Mouse (Mus musculus) limb, embryonic 15.5 days (tissue): ENCODE measurements around the gene Prss48. TPM values are rescaled to one million over a fixed set of nuclear protein-coding genes. Genes with fewer than 3 reads are reported as not detected.

Experiments
- ATAC-seq: fragments of 200-750 bp; cut with Nextera tagmentation; 2 replicates; pipeline ENCODE4 v1.8.0; 2017; ENCODE audit warnings: low read depth, moderate TSS enrichment; ENCODE audit not compliant: insufficient number of reproducible peaks, low FRiP score, low TSS enrichment
- H3K27ac ChIP-seq: fragments of 300-500 bp; sonication (generic); 2 replicates; pipeline ENCODE4 v1.5.1; 2015; ENCODE audit warnings: moderate library complexity, mild to moderate bottlenecking, inconsistent platforms
- H3K27me3 ChIP-seq: fragments of 300-500 bp; sonication (generic); 2 replicates; pipeline ENCODE4 v1.6.1; 2015; ENCODE audit warnings: inconsistent platforms
- H3K36me3 ChIP-seq: fragments of 300-500 bp; sonication (generic); 2 replicates; pipeline ENCODE4 v1.6.1; 2015; ENCODE audit warnings: inconsistent platforms
- H3K4me1 ChIP-seq: fragments of 300-500 bp; sonication (generic); 2 replicates; pipeline ENCODE4 v1.6.1; 2015; ENCODE audit warnings: inconsistent platforms
- H3K4me2 ChIP-seq: fragments of 300-500 bp; sonication (generic); 2 replicates; pipeline ENCODE4 v1.6.1; 2015; ENCODE audit warnings: mild to moderate bottlenecking, inconsistent platforms
- H3K4me3 ChIP-seq: fragments of 300-500 bp; sonication (generic); 2 replicates; pipeline ENCODE4 v1.5.1; 2015; ENCODE audit warnings: mild to moderate bottlenecking, inconsistent platforms
- H3K9ac ChIP-seq: fragments of 300-500 bp; sonication (generic); 2 replicates; pipeline ENCODE4 v1.6.1; 2015; ENCODE audit warnings: inconsistent platforms
- H3K9me3 ChIP-seq: fragments of 300-500 bp; sonication (generic); 2 replicates; pipeline ENCODE4 v1.6.1; 2016; ENCODE audit warnings: inconsistent platforms
- WGBS: fragments of 180-500 bp; shearing (Covaris S2); methylation state at CpG from one replicate; pipeline ENCODE4 v1.1.7; 2015; 5-methylcytosine and 5-hydroxymethylcytosine counted together
- polyA plus RNA-seq: library from polyadenylated mRNA; unstranded; fragments of >200 nt; fragmentation: Nextera tagmentation; extraction: Ambion mirVana; gene quantifications from 2 replicates; pipeline ENCODE4 v1.2.1, GENCODE M21; 2015

Prss48 gene
- polyA plus RNA-seq, 1 experiment from 2014 or later: not detected

DNA sequence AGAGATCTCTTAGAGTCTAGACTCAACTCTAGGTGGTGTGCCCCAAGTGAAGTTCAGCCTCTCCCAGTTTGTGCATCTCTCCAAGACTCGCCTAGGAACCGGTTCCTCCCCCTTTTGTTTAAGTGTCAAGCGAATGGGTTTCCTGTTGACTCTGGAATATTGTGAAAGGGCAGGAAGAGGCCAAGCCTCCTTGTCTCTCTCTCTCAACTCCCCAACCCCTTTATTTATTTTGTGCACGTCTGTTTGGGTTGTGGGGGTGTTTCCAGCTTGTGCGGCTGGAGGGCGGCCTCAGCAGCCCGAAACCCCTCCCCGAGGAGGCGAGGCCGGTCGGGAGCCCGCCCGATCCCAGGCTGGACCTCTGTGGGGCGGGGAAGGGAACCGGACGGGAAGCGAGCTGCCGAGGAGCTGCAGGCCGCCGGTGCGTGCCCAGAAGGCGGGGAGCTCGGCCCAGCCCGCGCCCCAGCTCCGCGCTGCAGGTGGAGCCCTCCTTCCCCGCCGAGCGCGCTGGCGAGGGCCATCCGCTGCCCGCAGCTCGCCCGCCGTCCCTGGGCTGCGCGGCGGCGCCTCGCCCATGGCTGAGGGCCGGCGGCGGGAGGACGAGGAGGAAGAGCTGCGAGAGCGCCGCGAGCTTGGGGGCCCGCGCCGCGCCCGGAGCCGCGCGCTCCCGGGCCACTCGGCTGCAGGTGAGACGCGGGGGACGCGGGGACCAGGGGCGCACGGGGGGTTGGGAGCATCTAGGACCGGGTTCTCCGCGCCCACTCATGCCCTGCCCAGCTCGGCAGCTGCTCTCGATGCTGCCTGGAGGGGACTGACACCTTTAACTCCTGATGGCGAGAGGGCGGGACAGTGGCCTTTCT, 31.3 kb downstream of the Prss48 start, which contains the start of gene Sh3d19:
TSS of gene Sh3d19 (plus strand) at position 368 of the 857 bp plus-strand sequence.
- H3K4me1 ChIP-seq: peaks cover 11% of the 10 kb centered on the region
- H3K4me3 ChIP-seq: peak within 1 kb of the TSS; percentile 72
- no peaks in the 10 kb centered on the region for H3K27me3 ChIP-seq
- peak within 1 kb of the TSS; percentile 66 for H3K9ac ChIP-seq
- no peaks in the 10 kb centered on the region for H3K9me3 ChIP-seq
- ATAC-seq: peak; percentile 90
- peak within 1 kb of the TSS; percentile 77 for H3K27ac ChIP-seq
- H3K4me2 ChIP-seq: peak within 1 kb of the TSS; percentile 77
- no peaks in the 10 kb centered on the region for H3K36me3 ChIP-seq
- WGBS: under 1% methylated on average over 67 of the region's 73 CpGs

- WGBS: 80% methylated on average over 8 of the region's 8 CpGs
- Histone ChIP-seq H3K9me3 (no peaks in the 10 kb centered on the region), H3K27ac (no peak overlapping the region), H3K4me3 (no peak overlapping the region), H3K4me2 (no peak overlapping the region), H3K4me1 (peaks cover 11% of the 10 kb centered on the region), H3K27me3 (no peaks in the 10 kb centered on the region), H3K9ac (no peak overlapping the region), H3K36me3 (no peaks in the 10 kb centered on the region)
- ATAC-seq: no peak
Observed at GRCm38 (mm10) chr3:85969040-85969439, 33.3 kb downstream of the Prss48 start.

GRCm38 (mm10) chr3:85965479-85965878, 36.8 kb downstream of the Prss48 start:
- Histone ChIP-seq H3K4me3 (no peak overlapping the region), H3K9ac (no peak overlapping the region), H3K4me1 (peaks cover 4% of the 10 kb centered on the region), H3K27ac (no peak overlapping the region), H3K27me3 (no peaks in the 10 kb centered on the region), H3K9me3 (no peaks in the 10 kb centered on the region), H3K36me3 (no peaks in the 10 kb centered on the region), H3K4me2 (no peak overlapping the region)
- 72% methylated on average over 4 of the region's 4 CpGs for WGBS
- no peak for ATAC-seq

DNA sequence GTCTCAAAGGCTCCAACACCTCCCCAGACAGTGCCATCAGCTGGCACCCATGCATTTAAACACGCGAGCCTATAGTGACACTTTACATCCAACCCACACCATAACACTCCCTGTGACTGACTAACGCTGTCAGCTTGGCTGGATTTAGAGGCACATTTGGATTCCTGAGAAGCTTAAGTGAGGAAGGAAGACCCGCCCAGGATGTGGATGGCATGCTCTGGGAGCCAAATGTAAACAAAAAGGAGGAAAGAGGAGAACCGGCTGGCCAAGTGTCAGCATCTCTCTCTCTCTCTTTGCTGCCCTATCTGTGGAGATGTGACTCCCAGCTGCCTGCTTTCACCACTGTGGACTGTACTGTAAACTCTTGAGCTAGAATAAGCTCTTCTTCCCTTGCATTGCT, 41.2 kb downstream of the Prss48 start:
- Histone ChIP-seq H3K36me3 (no peaks in the 10 kb centered on the region), H3K9me3 (no peaks in the 10 kb centered on the region), H3K4me2 (no peak overlapping the region), H3K9ac (no peak overlapping the region), H3K4me1 (no peaks in the 10 kb centered on the region), H3K27ac (no peak overlapping the region), H3K4me3 (no peak overlapping the region), H3K27me3 (no peaks in the 10 kb centered on the region)
- 21% methylated on average over 5 of the region's 5 CpGs for WGBS
- ATAC-seq: no peak

- no peaks in the 10 kb centered on the region for H3K4me1 ChIP-seq
- WGBS: 91% methylated on average over 1 of the region's 1 CpGs
- H3K36me3 ChIP-seq: no peaks in the 10 kb centered on the region
Observed at GRCm38 (mm10) chr3:85959669-85960068, 42.6 kb downstream of the Prss48 start.

GRCm38 (mm10) chr3:85955704-85956103, 46.6 kb downstream of the Prss48 start:
- Histone ChIP-seq H3K36me3 (no peaks in the 10 kb centered on the region), H3K27me3 (no peaks in the 10 kb centered on the region), H3K4me2 (no peak overlapping the region), H3K27ac (no peak overlapping the region), H3K4me1 (no peaks in the 10 kb centered on the region), H3K9me3 (no peaks in the 10 kb centered on the region), H3K9ac (no peak overlapping the region), H3K4me3 (no peak overlapping the region)
- 86% methylated on average over 5 of the region's 5 CpGs for WGBS
- no peak for ATAC-seq

More at GRCm38 (mm10) chr3:85959669-85960068, 42.6 kb downstream of the Prss48 start:
- no peaks in the 10 kb centered on the region for H3K27me3 ChIP-seq
- H3K9me3 ChIP-seq: no peaks in the 10 kb centered on the region
- no peak for ATAC-seq
- H3K4me2 ChIP-seq: no peak overlapping the region
- no peak overlapping the region for H3K9ac ChIP-seq
- no peak overlapping the region for H3K4me3 ChIP-seq
- no peak overlapping the region for H3K27ac ChIP-seq

GRCm38 (mm10) chr3:85955269-85955668, 47.0 kb downstream of the Prss48 start:
- H3K9ac ChIP-seq: no peak overlapping the region
- no peak overlapping the region for H3K27ac ChIP-seq
- H3K27me3 ChIP-seq: no peaks in the 10 kb centered on the region
- H3K4me1 ChIP-seq: no peaks in the 10 kb centered on the region
- no peak overlapping the region for H3K4me3 ChIP-seq
- no peaks in the 10 kb centered on the region for H3K36me3 ChIP-seq
- WGBS: 76% methylated on average over 9 of the region's 9 CpGs
- H3K9me3 ChIP-seq: no peaks in the 10 kb centered on the region
- no peak for ATAC-seq
- H3K4me2 ChIP-seq: no peak overlapping the region

DNA sequence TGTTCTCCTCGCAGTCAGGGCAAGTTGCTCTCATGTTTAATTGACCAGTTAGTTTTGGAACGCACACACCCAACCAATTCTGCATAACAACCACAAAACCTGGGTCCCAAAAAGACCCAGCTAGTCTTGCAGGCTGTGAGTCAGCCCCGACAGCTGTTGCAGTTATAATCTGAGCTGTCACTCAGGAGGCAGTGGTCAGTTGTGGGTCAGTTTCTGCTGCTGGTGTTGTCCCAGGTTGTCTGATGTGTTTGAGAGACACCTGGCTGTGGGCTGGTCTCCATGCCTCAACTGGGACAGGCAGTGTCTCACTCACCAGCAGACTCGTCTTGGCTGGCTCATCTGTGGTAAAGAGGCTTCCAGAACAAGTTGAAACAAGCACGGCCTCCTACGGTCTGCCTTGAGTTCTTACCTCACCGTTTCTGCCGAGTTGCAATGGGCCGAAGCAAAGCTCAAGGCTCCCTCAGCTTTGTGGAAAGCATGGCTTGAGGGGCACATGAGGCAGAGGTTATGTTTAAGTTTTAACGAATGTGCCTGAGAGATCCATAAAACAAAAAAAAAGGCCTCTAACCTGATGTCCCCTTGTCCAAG, 49.5 kb downstream of the Prss48 start:
- Histone ChIP-seq H3K36me3 (no peaks in the 10 kb centered on the region), H3K4me1 (no peaks in the 10 kb centered on the region), H3K27me3 (no peaks in the 10 kb centered on the region), H3K4me3 (no peak overlapping the region), H3K4me2 (no peak overlapping the region), H3K9me3 (no peaks in the 10 kb centered on the region), H3K27ac (no peak overlapping the region), H3K9ac (no peak overlapping the region)
- no peak for ATAC-seq
- 62% methylated on average over 10 of the region's 10 CpGs for WGBS

DNA sequence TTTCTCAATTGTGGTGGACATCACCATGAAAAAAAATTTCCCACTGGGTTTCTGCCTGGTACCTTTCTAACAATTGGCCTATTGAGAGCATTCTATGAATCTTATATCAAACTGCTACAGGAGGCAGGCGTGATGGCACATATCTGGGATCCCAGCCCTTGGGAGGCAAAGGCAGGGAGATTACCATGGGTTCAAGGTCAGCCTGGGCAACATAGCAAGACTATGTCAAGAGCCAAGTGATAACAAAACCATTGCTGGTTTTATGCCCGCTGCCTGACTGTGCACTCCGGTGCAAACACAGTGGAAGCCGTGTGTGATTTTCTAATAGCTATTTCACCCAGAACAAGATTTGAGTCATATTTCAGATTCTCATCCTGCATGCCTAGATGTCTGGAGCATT, 51.4 kb downstream of the Prss48 start:
- Histone ChIP-seq H3K4me3 (no peak overlapping the region), H3K9me3 (no peaks in the 10 kb centered on the region), H3K27ac (no peak overlapping the region), H3K9ac (no peak overlapping the region), H3K36me3 (no peaks in the 10 kb centered on the region), H3K27me3 (no peaks in the 10 kb centered on the region), H3K4me1 (no peaks in the 10 kb centered on the region), H3K4me2 (no peak overlapping the region)
- ATAC-seq: no peak
- 86% methylated on average over 4 of the region's 4 CpGs for WGBS

Other genes with a start within 250 kb of the Prss48 start
- gene Fam160a1, start 185.2 kb downstream of the Prss48 start, polyA plus RNA-seq: 9.5 and 10.9 TPM in 2 replicates
- 4.2 and 4.4 TPM in 2 replicates for gene Glt28d2, start 115.0 kb downstream of the Prss48 start, polyA plus RNA-seq
- gene Gm37240, start 115.0 kb downstream of the Prss48 start, polyA plus RNA-seq: 14.9 and 15.2 TPM in 2 replicates
- 40.1 and 41.7 TPM in 2 replicates for gene Sh3d19, start 31.4 kb downstream of the Prss48 start, polyA plus RNA-seq
- 1,155 and 1,318 TPM in 2 replicates for gene Rps3a1, start 140.2 kb upstream of the Prss48 start, polyA plus RNA-seq
- gene Lrba, start 222.2 kb upstream of the Prss48 start, polyA plus RNA-seq: 3.7 and 4.1 TPM in 2 replicates